Mouse (Mus musculus) skeletal muscle tissue, postnatal 0 days (tissue): ENCODE results near the gene Clca3a1. TPM values are rescaled to one million over a fixed set of nuclear protein-coding genes. Genes with fewer than 3 reads are reported as not detected.

Experiments
- polyA plus RNA-seq: library from polyadenylated mRNA; unstranded; fragments of >200 nt; fragmentation: Nextera tagmentation; extraction: Ambion mirVana; gene quantifications from 2 replicates; pipeline ENCODE4 v1.2.1, GENCODE M21; 2015

Gene Clca3a1
- 1.4 and 2.2 TPM in 2 replicates for polyA plus RNA-seq

DNA sequence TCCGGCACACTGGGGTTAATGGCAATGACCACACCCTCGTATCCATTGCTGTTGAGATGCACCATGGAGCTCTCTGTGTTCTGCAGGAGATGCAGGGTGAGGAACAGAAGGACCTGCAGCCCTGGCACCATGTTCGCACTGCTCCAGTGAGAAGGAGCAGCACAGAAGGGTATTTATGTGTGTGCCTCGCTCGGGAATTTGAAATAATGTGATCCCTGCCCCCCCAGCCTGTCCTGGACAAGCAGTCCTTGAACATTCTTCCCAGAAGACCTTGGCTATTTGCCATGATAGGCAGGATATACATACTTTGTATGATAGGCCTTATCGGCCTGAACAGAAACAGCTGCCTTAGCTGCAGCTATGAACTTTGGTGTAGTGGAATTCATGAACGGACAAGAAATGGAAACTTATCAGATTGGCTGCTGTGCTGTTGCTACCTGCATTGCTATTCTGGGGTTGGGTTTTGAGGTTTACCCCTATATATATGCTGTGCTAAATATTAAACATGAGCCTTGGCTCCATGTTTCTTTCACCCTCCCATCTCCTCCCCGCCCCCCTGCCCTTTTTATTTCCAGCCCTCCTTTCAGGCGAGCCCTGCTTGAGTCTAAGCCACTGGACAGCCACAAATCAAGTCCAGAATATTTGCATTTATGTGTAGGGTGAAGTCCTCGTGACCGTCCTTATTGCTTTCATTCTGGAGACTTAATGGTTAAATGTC, at the start of gene Clca3a1:
TSS of gene Clca3a1 (minus strand) at position 386 of the 718 bp plus-strand sequence.

DNA sequence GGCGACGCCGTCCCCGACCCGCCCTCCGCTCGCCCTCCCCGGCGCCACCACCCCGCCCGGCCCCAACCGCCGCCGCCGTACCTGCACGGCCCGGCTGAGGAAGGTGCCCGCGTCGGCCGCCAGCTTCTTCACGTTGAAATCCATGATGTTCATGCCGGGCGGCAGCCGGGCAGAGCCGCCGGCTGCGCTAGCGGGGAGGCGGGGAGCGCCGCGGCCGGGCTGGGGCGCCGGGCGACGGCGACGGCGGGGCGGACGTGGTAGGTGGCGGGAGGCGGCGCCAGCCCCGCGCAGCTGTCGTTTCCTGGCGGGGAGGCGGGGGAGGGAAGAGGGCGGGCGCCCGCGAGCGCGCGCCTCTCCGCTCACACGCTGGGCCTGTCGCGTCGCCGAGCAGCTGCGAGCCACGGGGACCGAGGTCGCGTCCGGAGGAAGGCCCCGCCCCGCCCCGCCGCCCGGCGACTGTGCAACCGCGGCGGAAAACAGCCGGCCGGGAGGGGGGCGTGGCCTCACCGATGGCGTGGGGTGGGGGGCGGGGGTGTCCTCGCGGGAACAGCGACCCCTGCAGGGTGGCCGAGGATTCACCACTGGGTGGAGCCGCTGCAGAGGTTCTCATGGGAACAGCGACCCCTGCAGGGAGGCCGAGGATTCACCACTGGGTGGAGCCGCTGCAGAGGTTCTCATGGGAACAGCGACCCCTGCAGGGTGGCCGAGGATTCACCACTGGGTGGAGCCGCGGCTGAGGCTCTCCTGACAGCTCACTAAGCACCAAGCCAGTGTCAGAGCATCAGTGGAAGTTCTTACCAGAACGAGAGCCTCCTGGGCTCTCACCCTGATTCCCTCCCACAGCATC, 40.7 kb downstream of the Clca3a1 start, which contains the start of gene Sh3glb1:
TSS of gene Sh3glb1 (minus strand) at position 435 of the 847 bp plus-strand sequence.

Other genes starting within 250 kb of the Clca3a1 start
- 5.5 and 6.8 TPM in 2 replicates for gene Hs2st1, start 190.8 kb downstream of the Clca3a1 start, polyA plus RNA-seq
- 353 and 408 TPM in 2 replicates for gene Selenof, start 190.7 kb downstream of the Clca3a1 start, polyA plus RNA-seq
- gene Sh3glb1, start 40.6 kb downstream of the Clca3a1 start, polyA plus RNA-seq, result 261 and 279 TPM in 2 replicates
- 1.1 TPM in 1 of 2 replicates, not detected in the other for gene Clca3a2, start 58.5 kb upstream of the Clca3a1 start, polyA plus RNA-seq
- gene Clca3b, start 88.4 kb upstream of the Clca3a1 start, polyA plus RNA-seq, result not detected in 2 replicates
- not detected in 2 replicates for gene Clca4b, start 171.6 kb upstream of the Clca3a1 start, polyA plus RNA-seq
- gene Clca4a, start 214.1 kb upstream of the Clca3a1 start, polyA plus RNA-seq, result not detected in 2 replicates